Mouse (Mus musculus): ENCODE data around the gene Tmem262. TPM values are rescaled to one million over a fixed set of nuclear protein-coding genes. Genes with fewer than 3 reads are reported as not detected.

The Tmem262 gene
- total RNA-seq, 2 experiments from 2014 or later: not detected

DNA sequence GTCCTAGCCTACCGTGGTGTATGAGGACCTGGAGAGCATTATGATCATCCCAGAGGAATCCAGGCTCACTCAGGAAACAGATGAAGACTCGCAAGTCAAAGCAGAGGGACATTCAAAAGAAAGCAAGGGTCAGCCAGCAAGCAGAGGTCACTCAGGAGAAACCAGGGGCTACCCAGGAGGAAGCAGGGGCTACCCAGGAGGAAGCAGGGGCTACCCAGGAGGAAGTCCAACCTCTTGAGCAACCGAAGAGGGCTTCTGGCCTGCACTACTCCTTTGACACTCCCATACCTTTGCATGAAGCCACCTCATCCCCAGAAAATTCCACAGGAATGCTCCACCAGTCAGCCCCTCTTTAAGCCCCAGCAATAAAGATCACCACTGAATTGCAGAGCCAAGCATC lies 18.0 kb downstream of the Tmem262 start:
- DNase-seq (ENCODE audit: low spot score in 2 of 2): no peak

DNA sequence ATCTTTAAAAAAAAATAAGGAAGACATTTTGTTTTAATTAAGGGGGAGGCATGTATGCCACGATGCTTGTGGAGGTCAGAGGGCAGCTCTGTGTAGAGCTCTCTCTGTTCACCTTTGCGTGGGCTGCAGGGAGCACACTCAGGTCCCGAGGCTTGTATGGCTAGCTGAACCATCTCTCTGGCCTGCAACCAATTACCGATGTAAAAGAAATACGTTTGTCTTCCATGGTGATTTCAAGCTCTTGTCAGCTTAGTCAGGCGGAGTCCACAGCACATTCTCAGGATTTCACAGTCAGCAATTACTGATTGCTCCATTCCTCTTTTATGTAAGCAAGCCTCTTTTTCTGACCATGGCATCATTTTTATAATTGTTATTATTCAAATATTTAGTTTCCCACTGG lies 21.4 kb downstream of the Tmem262 start:
- no peak for DNase-seq (ENCODE audit: low spot score in 2 of 2)

DNA sequence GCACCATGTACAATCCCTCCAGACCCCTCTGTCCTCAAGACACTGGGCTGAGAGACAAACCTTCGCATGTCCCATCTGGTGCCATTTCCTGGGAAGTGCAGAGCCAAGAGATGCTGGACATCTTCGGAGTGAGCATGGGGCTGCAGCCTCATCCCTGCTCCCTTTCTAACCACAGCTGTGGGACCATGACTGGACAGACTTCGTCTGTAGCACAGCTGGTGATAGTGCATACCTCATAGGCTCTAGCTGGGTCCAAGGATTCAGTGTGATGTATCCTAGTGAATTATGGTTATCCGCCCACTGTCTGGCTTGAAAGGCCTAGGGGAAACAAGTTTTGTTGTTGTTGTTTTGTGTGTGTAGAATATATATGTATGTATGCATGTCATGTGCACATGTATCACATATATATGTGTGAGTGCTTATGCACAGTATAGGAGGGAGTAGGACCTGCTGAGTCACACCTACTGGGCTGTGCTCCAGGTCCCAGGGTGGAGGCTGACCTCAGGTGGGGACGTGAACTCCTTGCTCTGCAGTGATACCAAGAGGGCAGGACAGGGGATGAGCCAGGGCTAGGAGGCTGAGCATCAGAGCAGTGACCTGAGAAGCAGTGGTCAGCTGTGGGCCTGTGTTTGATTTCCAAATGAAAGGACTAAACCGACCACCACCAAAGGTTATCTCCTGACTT lies 22.5 kb downstream of the Tmem262 start:
- DNase-seq (ENCODE audit: low spot score in 2 of 2): no peak

DNA sequence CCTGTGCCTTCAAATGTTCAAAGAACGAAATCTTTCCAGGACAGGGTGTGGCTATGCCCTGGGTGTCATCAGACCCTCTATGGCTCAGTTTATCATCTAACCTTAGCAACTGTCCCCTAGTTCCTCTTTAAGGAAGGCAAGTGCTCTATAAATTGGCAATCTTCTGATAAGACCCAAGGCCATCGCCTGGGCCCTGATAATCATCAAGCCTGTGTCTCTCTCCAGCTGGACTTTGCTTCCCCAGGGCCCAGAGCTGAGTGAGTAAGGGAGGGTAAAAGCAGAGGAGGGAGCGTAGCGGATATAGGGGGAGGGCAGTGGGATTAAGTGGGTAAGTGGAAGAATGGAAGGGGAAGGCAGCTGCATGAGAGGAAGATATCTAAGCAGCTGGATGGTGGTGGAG lies 24.6 kb downstream of the Tmem262 start:
- no peak for DNase-seq (ENCODE audit: low spot score in 2 of 2)

DNA sequence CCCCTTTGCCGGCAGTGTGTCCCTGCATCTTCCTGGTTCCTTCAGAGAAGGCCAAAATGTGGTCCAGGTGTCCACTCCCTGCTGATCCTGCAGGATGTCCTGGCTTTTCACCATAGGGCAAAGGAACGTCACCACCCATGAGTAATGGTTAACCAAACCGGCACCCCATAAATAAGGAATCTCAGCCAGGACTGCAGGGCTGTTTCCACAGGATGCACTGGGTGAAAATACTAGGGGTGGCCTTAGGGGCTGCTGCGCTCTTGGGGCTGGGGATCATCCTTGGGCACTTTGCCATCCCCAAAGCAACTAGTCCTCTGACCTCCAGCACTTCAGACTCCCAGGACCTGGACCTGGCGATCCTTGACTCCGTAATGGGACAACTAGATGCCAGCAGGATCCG lies 25.8 kb downstream of the Tmem262 start, which contains the start of gene Naaladl1:
Naaladl1 (plus strand) TSS at position 197 of the 400 bp plus-strand sequence.
- DNase-seq (ENCODE audit: low spot score in 2 of 2): no peak

DNA sequence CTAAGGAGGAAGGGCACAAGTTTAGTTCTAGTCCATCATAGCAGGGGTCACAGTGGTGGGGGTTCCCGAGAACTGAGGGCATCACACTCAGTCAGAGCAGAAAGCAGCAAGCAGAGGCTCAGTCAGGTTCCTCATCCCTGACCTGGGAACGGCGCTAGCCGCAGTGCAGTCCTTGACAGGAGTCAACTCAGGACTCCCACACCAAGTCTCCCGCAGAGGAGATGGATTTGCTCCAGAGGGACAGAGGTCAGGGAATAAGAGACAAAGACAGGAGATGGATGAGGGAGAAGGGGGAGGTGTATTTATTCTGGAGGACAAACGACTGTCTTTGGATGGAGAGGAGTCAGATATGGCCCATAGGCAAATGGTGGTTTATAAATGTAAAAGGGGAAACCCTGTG lies 33.3 kb downstream of the Tmem262 start:
- no peak for DNase-seq (ENCODE audit: low spot score in 2 of 2)

DNA sequence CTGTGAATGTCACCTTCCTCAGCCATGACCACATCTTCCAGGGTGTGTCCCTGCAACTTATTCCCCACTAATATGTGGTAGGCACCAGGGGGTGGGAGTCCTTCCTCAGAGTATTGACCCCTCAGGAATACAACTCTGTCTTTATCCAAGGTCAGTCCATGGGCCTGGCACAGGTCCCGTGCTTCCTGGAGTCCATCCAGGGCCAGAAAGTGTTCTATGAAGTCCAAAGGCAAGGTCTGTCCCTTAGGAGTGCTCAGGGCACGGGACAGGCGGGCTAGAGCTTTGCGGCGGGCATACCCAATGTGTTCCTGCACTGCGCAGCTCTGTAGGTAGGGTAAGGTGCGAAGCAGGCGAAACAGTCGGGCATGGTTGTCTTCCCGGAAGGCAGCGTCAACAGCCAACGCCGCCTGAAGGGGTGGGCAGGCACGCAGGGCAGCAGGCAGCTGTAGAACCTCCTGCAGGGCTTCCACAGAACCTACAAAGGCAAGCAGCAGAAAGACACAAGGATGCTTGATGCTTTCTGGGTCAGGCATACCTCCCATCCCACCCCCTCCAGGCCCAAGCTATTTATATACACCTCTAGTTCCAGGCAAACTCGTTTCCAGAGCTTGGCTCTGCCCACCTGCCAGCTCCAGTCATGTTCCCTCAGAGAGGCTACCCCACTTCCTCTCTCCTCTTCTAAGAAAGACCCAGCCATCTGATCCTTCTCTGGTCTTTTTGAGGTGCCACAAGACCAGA lies 36.4 kb downstream of the Tmem262 start:
- DNase-seq (ENCODE audit: low spot score in 2 of 2): no peak

DNA sequence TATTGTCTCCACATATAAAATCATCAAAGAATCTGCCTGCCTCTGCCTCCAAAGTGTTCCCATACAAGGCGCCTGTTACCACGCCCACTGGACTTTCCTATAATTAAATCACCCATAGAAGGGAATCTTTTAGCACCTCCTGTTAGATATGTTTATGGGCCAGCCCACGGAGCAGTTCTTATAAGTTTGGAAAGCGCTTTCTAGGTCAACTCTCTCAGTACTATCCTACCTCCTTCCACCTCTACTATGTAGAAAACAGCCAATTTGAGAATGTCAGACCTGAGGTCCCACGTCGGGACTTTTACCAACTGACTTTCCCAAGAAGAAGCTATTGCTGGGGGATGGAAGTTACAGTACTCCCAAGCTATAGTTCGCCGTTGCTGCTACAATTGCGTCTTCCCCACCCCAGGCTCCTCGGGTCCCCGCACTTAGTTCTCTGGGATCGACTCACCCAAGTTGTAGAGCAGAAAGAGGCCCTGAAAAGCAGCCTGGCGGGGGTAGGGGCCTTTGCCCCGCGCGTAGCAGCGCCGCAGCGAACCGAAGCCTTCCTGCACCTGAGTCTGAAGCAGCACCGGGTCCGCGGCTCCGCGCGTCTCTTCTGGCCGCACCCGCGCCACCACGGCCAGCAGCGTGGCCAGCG lies 37.6 kb downstream of the Tmem262 start:
- no peak for DNase-seq (ENCODE audit: low spot score in 2 of 2)

DNA sequence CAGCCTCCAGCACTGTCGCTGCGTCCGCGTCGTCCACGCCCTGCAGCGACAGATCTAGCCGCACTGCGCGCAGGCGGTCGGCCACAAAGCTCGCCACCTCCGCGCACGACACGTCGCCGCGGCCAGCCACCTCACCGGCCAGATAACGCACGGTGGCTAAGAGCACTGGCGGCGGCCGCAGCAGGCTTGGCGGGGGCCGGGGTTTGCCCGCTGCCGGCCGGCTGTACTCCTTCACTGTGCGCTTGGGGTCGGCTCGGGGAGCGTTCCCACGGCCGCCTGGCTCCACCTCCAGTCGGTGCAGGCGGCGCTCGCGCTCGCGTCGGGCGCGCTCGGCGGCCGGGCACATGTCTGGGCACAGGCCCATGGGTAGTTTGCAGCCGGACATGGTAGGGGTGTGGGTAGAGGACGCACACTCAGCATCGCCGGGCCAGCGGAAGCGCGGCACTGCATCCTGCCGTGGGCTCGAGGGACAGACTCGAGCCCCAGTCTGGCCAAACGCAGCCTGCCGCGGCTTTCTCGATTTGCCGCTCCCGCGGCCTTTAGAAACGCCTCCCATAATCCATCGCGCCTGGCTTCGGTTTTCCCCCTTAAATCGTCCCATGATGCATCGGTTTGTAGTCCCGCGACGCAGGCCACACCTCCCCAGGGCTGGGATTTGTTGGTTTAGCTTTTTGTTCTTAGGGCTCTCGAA lies 38.3 kb downstream of the Tmem262 start, which contains the start of gene Sac3d1:
Sac3d1 (minus strand) TSS at position 665 of the 691 bp plus-strand sequence.
- DNase-seq (ENCODE audit: low spot score in 2 of 2): peak; percentile 88 to 94

DNA sequence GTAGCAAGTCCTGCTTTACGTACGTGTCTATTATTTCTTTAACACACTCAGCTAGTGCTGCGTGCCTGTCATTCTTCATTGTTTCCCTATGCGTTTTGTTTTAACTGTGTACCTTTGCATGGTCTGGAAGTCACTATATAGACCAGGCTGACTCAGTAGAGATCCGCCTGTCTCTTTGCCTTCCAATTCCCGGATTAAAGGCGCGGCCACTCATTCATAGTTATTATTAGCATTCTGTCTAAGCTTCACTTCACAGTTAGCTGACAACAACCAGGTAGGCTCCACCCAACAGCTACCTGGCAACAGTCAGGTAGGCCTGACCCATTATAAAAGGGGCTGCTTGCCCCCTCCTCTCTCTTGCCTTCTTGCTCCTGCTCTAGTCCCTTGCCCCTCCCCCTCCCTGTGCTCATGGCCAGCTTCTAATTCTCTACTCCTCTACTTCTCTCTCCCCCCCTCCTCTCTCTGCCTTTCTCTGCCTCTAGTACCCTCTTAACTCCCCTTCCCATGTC lies 38.9 kb downstream of the Tmem262 start:
- no peak for DNase-seq (ENCODE audit: low spot score in 2 of 2)

DNA sequence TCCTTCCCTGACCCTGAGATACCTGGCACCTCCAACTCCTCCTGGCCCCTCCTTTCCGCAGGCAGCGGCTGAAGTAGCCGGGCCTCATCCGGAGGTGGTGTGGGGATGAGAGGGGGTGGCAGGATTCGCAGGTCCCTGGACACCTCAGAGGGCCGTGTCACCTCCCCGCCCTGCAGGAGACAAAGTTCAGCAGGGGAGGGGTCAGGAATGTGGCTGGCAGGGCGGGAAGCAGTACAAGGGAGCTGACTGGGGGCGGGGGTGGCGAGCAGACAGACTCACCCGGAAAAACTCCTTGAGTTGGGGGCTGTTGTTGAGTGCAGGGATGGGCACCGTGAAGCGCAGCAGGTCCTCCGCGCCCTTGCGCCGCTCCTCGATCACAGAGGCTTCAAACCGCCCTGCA lies 41.9 kb downstream of the Tmem262 start:
- no peak for DNase-seq (ENCODE audit: low spot score in 2 of 2)

DNA sequence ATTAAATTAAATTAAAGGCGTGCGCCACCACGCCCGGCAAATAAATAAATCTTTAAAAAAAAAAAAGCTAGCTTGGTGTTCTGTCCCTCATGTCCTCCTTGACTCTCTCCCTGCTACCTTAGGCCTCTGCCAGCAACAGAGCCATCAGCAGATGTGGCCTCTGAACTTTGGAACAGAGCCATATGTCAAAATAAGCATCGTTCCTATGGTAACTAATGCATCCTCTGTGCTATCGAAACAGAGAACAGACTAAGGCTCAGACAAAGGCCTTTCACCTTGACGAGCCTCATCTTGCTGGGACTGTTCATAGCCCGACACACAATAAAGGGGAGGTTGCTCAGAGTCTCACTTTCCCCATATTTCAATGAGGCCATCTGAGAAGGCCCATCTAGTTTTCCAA lies 43.5 kb downstream of the Tmem262 start:
- DNase-seq (ENCODE audit: low spot score in 2 of 2): no peak

DNA sequence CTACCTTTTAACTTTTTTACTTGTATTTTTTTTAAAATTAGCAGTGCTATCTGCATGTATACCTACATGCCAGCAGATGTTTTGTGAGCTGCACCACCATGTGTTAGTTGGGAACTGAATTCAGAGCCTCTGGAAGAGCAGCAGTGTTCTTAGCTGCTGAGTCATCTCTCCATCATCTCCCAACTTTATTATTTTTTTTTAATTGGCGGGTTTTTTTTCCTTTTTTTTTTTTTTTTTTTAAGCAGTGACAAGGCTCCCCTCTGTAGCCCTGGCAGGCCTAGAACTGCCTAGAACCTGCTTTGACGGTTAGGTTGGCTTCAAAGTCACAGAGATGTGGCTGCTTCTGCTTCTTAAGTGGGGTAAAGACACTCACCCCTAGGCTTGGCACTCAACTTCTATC lies 45.1 kb downstream of the Tmem262 start:
- DNase-seq (ENCODE audit: low spot score in 2 of 2): no peak

DNA sequence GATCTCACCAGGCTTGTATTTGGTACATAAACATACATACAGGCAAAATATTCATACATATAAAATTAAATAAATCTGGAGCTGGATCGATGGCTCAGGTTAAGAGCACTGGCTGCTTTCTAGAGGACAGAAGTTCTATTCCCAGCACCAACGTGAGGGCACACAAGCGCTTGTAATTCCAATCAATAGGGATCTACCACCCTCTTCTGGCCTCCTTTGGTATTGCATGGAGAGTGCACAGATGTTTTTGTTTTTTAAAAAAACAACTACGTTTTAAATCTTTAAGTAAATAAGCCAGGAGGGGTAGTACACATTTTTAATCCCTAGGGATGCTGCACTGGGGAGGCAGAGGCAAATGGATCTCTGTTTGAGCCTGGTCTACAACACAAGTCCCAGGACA lies 46.5 kb downstream of the Tmem262 start:
- peak in 1 of 2 experiments; percentile 52 for DNase-seq (ENCODE audit: low spot score in 2 of 2)

DNA sequence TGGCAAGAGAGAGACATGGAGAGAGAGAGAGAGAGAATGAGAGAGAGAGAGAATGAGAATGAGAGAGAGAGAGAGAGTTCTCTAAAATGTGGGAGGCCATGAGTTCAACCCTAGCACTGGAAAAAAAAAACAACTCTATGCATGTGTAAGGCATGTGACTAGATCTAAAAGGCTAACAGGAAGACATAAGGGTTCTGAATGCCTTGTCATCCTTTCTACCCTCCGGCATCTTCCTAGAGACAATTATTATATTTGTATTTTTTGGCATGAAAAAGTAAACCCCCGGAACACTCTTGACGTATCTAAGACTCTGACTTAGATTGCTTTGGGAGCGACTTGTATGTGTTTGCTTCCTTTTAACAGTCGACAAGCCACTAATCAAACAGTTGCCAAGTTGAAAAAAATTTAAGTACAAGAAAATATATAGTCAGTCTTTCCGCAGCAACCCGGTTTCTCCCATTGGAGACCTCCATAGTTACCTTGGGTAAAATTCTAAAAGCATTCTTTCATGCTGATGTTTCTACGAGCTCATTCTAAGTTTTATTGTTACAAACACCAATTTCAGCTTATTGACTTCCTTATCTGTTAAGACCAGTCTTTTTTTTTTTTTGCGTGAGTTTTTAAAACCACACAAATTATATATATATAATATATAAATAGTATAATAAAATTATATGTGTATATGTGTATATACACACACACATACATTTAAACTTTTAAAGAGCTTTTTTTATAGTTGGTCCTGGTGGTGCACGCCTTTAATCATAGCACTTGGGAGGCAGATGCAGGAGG lies 47.2 kb downstream of the Tmem262 start:
- DNase-seq (ENCODE audit: low spot score in 2 of 2): no peak

DNA sequence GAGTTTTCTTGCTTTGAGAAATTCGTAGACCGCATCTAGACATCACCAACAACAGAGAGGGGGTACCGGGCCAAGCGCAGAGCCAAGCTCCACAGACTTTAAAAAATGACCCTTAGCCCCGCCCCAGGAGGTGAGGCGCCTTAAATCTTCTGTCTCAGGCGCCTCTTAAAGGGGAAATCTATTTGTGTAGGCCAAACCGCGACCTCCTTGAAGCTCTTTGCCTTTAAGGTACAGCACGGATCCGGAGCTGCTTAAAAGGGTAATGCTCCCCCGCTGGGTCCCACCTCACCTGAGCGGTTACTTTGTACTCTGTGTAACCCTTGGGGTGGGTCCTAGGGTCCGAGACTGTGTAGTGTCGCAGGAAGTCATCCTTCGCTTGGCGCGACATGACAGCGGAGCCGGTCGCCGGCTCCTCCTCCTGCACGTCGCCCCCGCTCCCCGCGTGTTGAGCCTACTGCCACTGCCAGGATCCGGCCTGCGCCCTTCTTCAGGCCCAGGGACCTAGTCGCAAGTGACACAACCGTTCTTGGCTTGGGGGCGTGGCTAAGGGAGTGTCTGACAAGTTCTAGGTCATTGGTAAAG lies 48.0 kb downstream of the Tmem262 start, which contains the start of gene Snx15:
Snx15 (minus strand) TSS at position 545 of the 582 bp plus-strand sequence.
- DNase-seq (ENCODE audit: low spot score in 2 of 2): peak; percentile 91 to 96
